Mouse (Mus musculus) spleen, embryonic (tissue): ENCODE results near the gene Dlx1.

ENCODE experiments used
- CTCF ChIA-PET: fragments of 350-600 bp; sonication (Branson Sonifier 250); formaldehyde crosslinking; loops from one replicate; lab custom pipeline; 2022; lab: Charles Lee

The Dlx1 gene

DNA sequence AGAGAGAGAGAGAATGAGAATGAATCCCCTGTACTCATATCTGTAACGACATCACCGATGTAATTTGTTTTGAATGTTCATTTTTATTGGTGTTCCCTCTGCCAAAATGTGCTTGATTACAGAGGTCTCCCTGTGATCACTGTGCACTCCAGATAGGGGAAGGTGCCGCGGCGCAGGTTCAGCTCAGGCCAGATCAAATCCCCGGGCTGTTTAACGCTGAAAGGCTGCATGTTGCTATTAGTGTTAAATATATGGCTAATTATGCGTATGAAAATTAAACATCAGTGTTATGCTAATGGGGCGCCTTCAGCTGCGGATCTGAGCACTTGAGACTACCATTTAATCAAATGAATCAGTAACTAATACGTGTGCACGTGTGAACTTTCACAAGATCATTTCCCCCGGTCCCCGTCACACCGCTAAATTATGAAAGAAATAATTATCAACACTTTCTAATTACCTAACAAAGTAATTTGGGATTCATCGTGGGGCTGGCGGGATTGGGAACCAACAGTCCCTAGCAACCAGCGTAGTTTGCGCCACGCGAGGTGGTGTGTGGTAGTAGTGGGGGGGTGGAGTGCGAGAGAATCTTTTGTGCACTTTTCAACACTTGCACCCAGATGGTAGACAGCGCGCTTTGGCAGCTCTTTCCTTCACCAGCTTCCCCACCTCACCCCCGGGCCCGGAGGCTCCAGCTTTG is at the start of gene Dlx1:
Gene Dlx1 (plus strand): TSS at position 100 of the 700 bp plus-strand sequence.
- CTCF ChIA-PET: interaction anchor here (1.0 kb wide), 1 partner anchor 10 kb away, joined by 5 read pairs; no protein-coding TSS in a partner anchor

DNA sequence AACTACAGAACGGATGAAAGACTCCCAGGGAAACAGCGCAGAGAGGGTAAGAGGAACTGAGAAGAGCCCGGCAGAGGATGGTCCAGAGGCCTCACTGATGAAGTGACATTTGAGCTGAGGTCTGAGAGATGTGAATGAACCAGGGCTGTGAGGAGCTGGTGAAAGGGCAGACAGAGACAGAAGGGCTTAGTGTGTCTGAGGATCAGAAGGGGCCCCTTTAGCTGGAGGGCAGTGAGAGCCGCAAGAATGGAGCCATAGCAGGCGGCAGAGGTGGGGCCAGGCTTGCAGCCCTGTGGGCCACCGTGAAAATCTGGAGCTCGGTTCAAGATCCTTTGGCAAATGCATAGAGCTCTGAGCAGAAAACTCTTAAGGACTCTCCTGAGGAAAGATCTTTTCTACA is 48.0 kb upstream of the Dlx1 start:
- CTCF ChIA-PET: no interaction called here

DNA sequence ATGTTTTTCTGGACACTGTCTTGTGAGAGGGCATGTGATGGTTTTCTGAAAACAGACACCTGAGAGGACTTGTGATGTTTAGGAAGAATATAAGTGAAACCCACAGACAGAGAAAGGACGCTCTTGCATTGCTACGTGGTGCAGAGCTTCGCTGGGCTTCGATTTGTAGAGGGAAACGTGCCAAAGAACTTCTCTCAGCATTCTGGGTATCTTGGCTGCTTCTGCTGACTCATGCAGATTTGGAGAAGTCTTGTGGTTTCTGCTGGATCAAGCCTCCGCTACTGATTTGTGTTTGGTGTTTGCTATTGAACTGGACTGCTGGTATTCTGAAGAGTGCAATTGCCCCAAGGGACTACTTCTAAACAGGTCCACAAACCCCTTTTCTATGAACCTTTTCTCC is 46.1 kb upstream of the Dlx1 start:
- CTCF ChIA-PET: no interaction called here

DNA sequence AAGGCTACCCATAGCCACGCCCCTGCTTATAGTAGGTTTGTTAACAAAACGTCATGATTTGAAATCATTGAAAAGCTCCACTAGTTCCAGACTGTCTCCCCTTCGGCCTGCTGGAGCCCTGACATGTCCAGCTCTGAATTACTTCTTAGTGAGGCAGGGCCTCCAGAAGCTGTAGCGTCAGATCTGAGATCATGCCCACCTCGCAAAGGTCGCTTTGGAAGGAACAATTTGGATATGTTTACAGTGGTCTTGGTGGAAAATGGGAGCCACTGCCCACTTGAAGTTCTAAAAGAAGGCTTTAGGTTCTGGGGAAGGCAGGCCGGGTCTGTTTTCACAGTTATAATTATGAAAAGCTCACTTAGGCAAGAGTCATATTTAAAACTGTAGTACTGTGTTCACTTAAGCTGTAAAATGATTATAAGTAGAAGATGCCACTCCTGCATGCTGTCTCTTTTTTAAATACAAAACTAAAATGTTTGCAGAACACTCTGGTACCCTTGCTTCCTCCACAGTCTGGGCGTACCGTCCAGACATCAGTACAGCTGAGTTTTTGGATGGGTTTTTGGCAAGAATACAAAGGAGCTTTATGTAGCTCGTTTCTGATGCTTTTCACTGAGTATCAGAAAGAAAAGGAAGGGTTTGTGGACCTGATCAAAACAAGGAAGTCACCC is 44.7 kb upstream of the Dlx1 start:
- CTCF ChIA-PET: no interaction called here

- CTCF ChIA-PET: no interaction called here
Observed at GRCm38 (mm10) chr2:71483717-71484066, 44.2 kb upstream of the Dlx1 start.

DNA sequence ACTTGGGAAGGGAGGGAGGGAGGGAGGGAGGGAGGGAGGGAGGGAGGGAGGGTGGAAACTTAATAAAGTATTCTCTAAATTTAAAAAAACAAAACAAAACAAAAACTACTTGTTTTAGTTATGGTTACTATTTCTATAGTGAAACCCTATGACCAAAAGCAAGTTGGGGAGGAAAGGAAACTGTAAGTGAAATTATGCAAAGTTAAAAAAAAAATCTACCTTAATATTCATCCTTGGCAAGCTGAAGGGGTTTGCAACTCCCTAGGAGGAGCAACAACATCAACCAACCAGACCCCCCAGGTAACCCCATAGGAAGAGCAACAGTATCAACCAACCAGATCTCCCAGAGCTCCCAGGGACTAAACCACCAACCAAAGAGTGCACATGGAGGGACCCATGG is 36.6 kb upstream of the Dlx1 start:
- CTCF ChIA-PET: no interaction called here

GRCm38 (mm10) chr2:71493161-71493683 is 34.7 kb upstream of the Dlx1 start:
- CTCF ChIA-PET: no interaction called here

- CTCF ChIA-PET: interaction anchor here (0.6 kb wide), 1 partner anchor 258 kb away, joined by 3 read pairs; no protein-coding TSS in a partner anchor
Observed at GRCm38 (mm10) chr2:71494503-71494902, 33.4 kb upstream of the Dlx1 start.

DNA sequence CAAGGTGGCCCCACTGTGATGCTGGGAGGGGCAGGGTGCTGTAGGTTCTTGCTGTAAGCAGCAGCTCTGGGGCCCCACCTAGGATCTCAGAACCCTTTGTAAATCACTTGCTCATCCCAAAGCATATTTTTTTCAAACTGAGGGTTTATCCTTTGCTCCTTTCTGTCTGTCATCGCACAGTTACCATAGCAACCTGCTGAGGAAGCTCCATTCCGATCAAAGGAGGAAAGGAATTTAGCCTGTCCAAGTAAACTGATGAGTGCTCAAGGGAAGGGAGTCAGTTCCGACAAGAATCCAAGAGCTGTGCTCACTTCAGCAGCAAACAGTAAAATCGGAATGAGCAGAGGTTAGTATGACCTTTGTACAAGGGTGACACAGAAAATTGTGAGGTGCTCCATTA is 32.9 kb upstream of the Dlx1 start:
- CTCF ChIA-PET: interaction anchor here (0.6 kb wide), 1 partner anchor 259 kb away, joined by 3 read pairs; no protein-coding TSS in a partner anchor

DNA sequence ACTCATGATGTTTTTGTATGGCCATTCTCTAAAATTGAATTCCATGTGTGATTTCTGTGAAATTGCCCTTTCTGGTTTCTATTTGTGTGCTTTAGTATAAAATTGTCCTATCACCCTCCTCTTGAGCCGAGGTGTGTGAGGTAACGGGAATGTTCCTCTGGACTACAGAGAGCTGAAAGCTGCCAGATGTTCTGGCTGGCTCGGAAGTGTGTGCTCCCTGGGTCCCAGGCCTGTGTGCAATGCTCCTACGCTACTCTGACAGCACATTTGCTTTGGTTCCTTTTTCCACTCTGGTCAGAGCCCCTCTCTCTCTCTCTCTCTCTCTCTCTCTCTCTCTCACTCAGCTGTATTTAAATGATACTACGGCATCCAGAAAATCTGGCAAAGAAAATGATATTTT is 30.7 kb upstream of the Dlx1 start:
- CTCF ChIA-PET: no interaction called here

DNA sequence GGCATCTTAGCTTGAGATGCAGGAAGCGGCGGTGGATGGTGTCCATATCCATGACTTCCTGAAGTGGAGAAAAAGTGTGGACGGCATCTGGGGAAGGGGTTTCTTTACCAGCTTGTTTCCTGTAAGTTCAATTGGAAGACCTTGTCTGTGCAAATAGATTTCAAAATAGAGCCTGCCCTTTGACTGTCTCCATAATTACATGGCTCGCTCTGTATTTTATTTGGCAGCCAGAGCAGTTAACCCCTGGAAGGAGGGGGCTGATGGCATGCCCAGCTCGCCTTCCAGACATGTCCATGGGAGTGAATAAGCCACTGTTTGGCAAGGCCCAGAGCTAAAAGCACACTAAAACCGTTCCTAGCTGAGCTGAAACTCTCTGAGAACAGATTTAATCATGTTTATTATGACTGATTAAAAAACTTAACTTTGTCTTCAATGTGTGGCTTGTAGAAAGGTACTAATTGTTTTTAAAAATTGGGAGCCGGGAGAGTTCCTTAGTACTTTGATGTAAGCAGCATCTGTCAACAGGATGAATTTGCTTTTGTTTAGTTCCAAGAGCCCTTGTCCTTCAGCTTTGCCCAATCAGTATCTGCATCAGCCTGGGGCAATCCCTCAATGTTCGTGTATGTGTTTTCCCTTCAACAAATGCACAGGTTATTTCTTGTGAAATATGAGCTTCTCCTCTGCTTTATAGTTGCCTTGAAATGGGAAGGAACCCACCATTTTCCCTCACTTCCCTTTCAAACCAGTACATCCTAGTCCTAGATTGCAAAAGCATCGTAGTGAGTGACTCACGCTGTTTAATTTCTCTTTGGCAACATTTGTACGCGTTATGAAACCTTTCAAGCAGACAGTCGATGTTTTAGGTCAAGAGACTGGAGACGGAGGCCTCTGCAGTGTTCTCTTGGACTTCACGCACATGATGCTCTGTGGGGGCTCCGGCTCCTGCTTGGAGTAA is 28.4 kb upstream of the Dlx1 start:
- CTCF ChIA-PET: interaction anchor here (0.6 kb wide), 1 partner anchor 81 kb away, joined by 3 read pairs; no protein-coding TSS in a partner anchor

DNA sequence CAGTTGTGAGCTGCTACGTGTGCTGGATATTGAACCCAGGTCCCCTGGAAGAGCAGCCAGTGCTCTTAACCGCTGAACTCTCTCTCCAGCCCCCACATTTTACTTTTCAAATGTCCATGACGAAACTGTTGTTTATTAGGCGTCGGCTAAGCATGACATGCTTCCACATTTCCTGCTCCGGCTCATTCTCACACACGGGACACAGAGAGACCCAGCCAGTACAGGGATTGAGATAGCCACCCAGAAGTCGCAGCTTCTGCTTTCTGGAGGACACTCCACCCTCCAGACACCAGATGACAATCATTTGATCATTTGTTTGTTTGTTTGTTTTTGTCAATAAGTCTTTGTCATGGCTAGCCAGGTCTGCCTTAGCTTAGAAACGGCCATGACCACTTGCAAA is 23.1 kb upstream of the Dlx1 start:
- CTCF ChIA-PET: no interaction called here

DNA sequence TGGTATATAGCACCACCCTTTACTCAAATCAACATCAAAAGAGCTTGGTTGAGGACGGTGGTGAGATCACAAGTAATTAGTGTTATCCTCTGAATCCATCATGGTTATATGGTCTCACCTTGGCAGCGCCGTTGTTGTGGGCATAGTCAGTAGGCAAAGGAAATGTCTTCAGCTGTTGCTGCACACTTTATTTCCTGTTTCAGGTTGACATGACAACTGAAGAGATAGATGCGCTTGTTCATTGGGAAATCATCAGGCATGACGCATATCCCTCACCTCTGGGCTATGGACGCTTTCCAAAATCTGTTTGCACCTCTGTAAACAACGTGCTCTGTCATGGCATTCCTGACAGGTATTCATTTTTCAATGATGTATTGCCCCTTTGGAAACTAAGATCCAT is 16.7 kb upstream of the Dlx1 start:
- CTCF ChIA-PET: no interaction called here

DNA sequence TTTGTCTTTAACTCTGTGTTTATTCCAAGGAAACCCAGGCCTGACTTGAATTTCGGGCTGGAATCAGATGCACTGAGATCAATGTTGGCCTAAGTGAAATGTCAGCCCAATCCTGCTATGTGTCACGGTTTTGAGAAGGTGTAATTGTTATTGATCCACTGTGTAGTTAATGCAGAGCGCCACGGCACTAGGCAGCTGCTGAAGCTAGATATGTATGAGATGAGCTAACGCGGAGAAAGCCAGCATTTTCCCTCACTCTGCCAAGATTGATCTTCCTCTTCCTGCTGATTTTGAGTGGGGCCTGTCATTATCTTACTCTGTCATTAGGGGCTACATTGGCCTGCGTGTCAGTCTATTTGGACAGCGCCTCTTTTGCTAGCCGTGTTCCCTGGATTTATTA is 15.6 kb upstream of the Dlx1 start:
- CTCF ChIA-PET: no interaction called here

DNA sequence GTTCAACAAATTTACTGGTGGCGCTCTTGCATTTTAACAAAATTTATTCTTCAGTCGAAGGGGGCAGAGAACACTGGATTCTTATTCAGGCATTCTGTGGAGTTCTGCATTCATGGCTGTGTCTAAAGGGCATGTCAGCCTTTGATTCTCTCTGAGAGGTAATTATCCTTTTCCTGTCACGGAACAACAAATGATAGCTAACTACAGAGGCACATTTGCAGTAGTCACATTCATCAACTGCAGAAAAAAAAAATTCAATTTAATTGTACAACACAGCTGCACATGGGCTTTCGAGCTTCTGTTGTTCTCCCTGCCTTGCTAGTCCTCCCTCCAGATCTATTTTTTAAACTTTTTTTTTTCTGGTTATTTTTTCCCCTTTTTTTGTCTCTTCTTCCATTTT is 10.9 kb upstream of the Dlx1 start:
- CTCF ChIA-PET: no interaction called here

- CTCF ChIA-PET: no interaction called here
Observed at GRCm38 (mm10) chr2:71517466-71518099, 10.3 kb upstream of the Dlx1 start.

DNA sequence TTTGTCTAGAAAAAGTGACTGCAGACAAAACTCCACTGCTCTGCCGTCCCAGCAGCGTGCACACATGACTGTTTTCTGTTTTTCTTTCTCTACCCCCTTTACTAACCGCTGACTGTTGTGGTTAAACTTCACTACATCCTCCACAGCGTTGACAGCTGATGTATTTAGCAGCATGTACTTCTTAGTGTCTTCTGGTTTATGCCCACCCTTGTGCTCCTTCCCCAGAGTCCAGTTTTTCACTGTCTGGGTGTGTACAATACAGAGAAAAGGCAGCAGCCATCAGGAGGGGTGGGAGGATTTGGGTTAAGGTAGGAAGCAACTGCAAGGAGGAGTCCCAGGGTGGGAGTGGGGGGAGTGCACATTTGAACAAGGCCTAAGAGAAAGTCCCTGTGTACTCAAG is 5.0 kb upstream of the Dlx1 start:
- CTCF ChIA-PET: interaction anchor here (0.7 kb wide), 1 partner anchor 541 kb away, joined by 3 read pairs; no protein-coding TSS in a partner anchor

GRCm38 (mm10) chr2:71523431-71523830 is 4.5 kb upstream of the Dlx1 start:
- CTCF ChIA-PET: interaction anchor here (0.7 kb wide), 1 partner anchor 540 kb away, joined by 3 read pairs; no protein-coding TSS in a partner anchor

DNA sequence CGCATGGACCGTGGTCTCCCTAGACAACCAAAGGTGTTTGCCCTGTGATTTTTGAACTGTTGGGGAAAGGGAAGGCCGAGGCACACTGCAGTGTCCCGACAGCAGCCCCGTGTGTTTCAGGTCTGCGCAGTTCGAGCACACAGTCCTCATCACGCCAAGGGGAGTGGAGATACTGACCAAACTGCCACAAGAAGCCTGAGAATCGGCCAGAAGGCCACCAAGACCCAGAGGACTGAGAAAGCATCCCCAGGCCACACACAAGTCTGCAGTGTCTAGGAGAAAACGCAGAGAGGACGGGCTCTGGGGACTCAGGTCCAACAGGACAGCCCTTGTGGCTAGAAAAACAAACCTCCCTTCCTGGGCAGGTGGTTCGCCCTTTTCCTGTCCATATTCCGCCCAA is 3.1 kb upstream of the Dlx1 start:
- CTCF ChIA-PET: no interaction called here

DNA sequence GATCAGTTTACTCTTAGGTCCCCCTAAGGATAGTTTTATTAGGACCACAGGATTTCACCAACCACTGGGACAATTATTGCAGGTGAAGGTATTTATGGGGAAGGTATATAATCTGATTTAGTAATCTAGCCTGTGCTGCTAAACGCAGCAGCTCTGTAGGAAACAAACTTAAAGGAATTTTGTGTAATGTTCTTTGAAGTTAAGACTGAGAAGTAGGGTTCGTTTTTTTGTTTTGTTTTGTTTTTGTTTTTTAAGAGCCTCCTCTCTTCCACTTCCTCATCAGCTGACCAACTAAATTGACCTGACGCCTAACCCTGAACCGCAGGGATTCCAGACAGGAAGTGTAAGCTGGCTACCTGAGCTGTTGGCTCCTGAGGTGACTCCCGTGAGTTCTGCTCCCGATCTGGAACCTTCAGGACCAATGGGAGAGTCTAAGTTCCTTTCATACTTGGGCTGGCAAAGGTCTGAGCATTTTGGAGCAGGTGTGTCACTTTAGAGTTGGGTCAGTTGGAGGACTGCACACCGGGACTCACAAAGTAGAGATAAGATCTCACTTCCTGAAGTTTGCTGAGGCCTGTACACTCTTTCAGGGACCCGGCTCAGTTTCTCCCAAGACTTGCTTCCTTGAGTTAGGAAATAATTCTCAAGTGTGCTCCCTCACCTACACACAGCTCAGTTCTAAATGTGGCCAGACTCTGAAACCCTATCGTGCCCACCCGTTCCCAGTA is 1.2 kb upstream of the Dlx1 start:
- CTCF ChIA-PET: interaction anchor here (0.5 kb wide), 1 partner anchor 679 kb away, joined by 5 read pairs; no protein-coding TSS in a partner anchor
